Mouse (Mus musculus): ENCODE data around the gene Mgat5b.

DNA sequence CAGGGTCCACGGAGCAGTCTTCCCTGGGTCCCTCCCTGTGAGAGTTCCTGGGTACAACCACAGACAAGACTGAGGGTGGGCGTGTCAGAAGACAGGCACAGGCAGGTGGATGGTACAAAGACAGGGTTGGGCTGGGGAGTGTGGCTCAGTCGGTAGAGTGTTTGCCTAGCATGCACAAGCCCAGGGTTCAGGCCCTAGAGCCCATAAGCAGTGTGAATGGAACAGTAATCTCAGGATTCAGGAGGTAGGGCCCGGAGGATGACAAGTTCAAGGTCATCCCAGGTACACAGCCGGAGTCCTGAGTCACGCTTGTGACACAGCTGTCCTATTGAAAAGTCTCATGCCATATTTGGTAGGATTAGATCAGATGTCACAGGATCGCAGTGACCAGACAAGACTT is 55.7 kb downstream of the Mgat5b start:
- TF ChIP-seq CTCF (IDR thresholded peaks at IDR 0.05; ENCODE audit: low read depth, low read length) (no peak), POLR2A (IDR thresholded peaks at IDR 0.05; ENCODE audit: insufficient read depth, low read length) (no peak), EP300 (IDR thresholded peaks at IDR 0.05; ENCODE audit: insufficient read depth, low read depth, low read length) (peak; percentile 59; the same call in 1 of the 2 replicates)
